Mouse (Mus musculus) heart, postnatal 10 days (tissue): ENCODE results near the gene Gm30191. TPM values are rescaled to one million over a fixed set of nuclear protein-coding genes. Genes with fewer than 3 reads are reported as not detected.
"Not testable (repeated sequence)": the region's sequence is repeated elsewhere in the genome, so short reads cannot be mapped to it uniquely, and the experiment has no call there.

ENCODE experiments used
- DNase-seq, 2 experiments: peaks; one replicate each; pipeline ENCODE4 v3.0.0; 2021
- intact Hi-C: fragments of 180-260 bp; cut with DNase I; formaldehyde crosslinking; loops from one replicate; pipeline ENCODE4 v1.15.1; 2025
- total RNA-seq, 2 experiments: library from RNA; stranded (reverse); gene quantifications; 2 replicates each; pipeline ENCODE4 v1.2.3; 2021

The Gm30191 gene
- total RNA-seq, 2 experiments from 2014 or later = not detected

- peak in 1 of 2 experiments; percentile 29 for DNase-seq
- intact Hi-C loops = loop anchor here (5.0 kb wide), 1 partner anchor 84 kb away; no protein-coding TSS in a partner anchor
Observed at GRCm38 (mm10) chr4:134273417-134274345, 26.9 kb downstream of the Gm30191 start.

GRCm38 (mm10) chr4:134284942-134285341, 38.2 kb downstream of the Gm30191 start:
- no peak for DNase-seq
- intact Hi-C loops = loop anchor here (5.0 kb wide), 1 partner anchor 198 kb away; no protein-coding TSS in a partner anchor

- DNase-seq = no peak
- intact Hi-C loops = loop anchor here (2.0 kb wide), 2 partner anchors 18 to 38 kb away; no protein-coding TSS in a partner anchor
Observed at GRCm38 (mm10) chr4:134286226-134287167, 39.8 kb downstream of the Gm30191 start.

GRCm38 (mm10) chr4:134287168-134287564, 40.4 kb downstream of the Gm30191 start:
- peak; percentile 97 to 98 for DNase-seq
- intact Hi-C loops = loop anchor here (2.0 kb wide), 2 partner anchors 18 to 38 kb away; no protein-coding TSS in a partner anchor

- DNase-seq = peak; percentile 83 to 84
- intact Hi-C loops = loop anchor here (2.0 kb wide), 2 partner anchors 19 to 39 kb away; no protein-coding TSS in a partner anchor
Observed at GRCm38 (mm10) chr4:134287575-134288025, 40.9 kb downstream of the Gm30191 start, which contains the start of gene Pdik1l. Gene Pdik1l, minus strand, starts transcription at chr4:134287895.

GRCm38 (mm10) chr4:134288397-134289256, 41.9 kb downstream of the Gm30191 start:
- intact Hi-C loops = no loop called here
- no peak for DNase-seq

GRCm38 (mm10) chr4:134292067-134292466, 45.3 kb downstream of the Gm30191 start:
- intact Hi-C loops = loop anchor here (1.0 to 5.0 kb wide), 2 partner anchors 105 to 255 kb away; partner anchors contain the start of gene Cep85
- peak; percentile 81 to 90 for DNase-seq

- intact Hi-C loops = loop anchor here (1.0 to 5.0 kb wide), 2 partner anchors 63 to 256 kb away; no protein-coding TSS in a partner anchor
- DNase-seq = peak in 1 of 2 experiments; percentile 30
Observed at GRCm38 (mm10) chr4:134293061-134293691, 46.4 kb downstream of the Gm30191 start.

- DNase-seq = peak; percentile 74 to 78
- intact Hi-C loops = loop anchor here (1.0 to 5.0 kb wide), 2 partner anchors 63 to 256 kb away; no protein-coding TSS in a partner anchor
Observed at GRCm38 (mm10) chr4:134293692-134294163, 47.0 kb downstream of the Gm30191 start.

- DNase-seq, intact Hi-C loops: not testable (repeated sequence)
Observed at GRCm38 (mm10) chr4:134296096-134296495, 49.4 kb downstream of the Gm30191 start.

GRCm38 (mm10) chr4:134296523-134296922, 49.8 kb downstream of the Gm30191 start:
- intact Hi-C loops = no loop called here
- no peak for DNase-seq

GRCm38 (mm10) chr4:134297369-134297768, 50.6 kb downstream of the Gm30191 start:
- no peak for DNase-seq
- intact Hi-C loops = no loop called here

- peak in 1 of 2 experiments; percentile 27 for DNase-seq
- intact Hi-C loops = no loop called here
Observed at GRCm38 (mm10) chr4:134298626-134299497, 52.1 kb downstream of the Gm30191 start.

- intact Hi-C loops = no loop called here
- DNase-seq = peak; percentile 67 to 73
Observed at GRCm38 (mm10) chr4:134299498-134299810, 52.7 kb downstream of the Gm30191 start.
